ENCODE assay signal across 8 mouse cellular contexts in genomic region chr4:117096666-117097065, GRCm38 (mm10). TPM values are rescaled to one million over a fixed set of nuclear protein-coding genes. Genes with fewer than 3 reads are reported as not detected.
DNase-seq lines count a peak whose midpoint lies in the region; ATAC-seq and TF ChIP-seq lines count a peak whose summit lies in the region.

No protein-coding gene starts in this region.

- H3K36me3 ChIP-seq in forebrain, embryonic 14.5 days (ENCODE audit: control insufficient read depth, insufficient read depth, low read length), result no peaks in the 10 kb centered on the region
- H3K36me3 ChIP-seq in intestine, postnatal 0 days (ENCODE audit: control insufficient read depth, insufficient read depth), result no peaks in the 10 kb centered on the region
- 0 out of 2 replicates have a peak, but pooled peaks cover 6% of the 10 kb centered on the region for H3K36me3 ChIP-seq in neural tube, embryonic 13.5 days

- peak overlapping the region; percentile 75 for H3K9ac ChIP-seq in forebrain, embryonic 14.5 days (ENCODE audit: low read length)
- no peak overlapping the region for H3K9ac ChIP-seq in intestine, postnatal 0 days (ENCODE audit: low read depth, low read length)
- peak overlapping the region; percentile 79 for H3K9ac ChIP-seq in neural tube, embryonic 13.5 days

- H3K27ac ChIP-seq in forebrain, embryonic 14.5 days (ENCODE audit: low read depth, low read length), result no peak overlapping the region
- peak overlapping the region; percentile 15; the same call in 1 of the 2 replicates for H3K27ac ChIP-seq in intestine, postnatal 0 days (ENCODE audit: low read depth, low read length)
- 0 out of 2 replicates have a peak overlapping the region, but pooled peaks have one; percentile 40 for H3K27ac ChIP-seq in neural tube, embryonic 13.5 days (replicated peaks)

- peak; percentile 22 for DNase-seq in kidney, adult 9 months
- DNase-seq in kidney, postnatal 4 days, result no peak
- no peak for DNase-seq in forebrain, embryonic 14.5 days (ENCODE audit: low spot score)
- DNase-seq in thymus, adult 18-20 months, result no peak
- DNase-seq in layer of hippocampus, postnatal 36 days, result no peak
- DNase-seq in spleen, postnatal 14 days (ENCODE audit: low spot score in 2 of 2), result no peak

- ATAC-seq in forebrain, embryonic 14.5 days, result no peak
- ATAC-seq in intestine, postnatal 0 days, result no peak
- no peak; the same call in 1 of the 2 replicates for ATAC-seq in neural tube, embryonic 13.5 days (ENCODE audit: low read depth)

- H3K9me3 ChIP-seq in forebrain, embryonic 14.5 days (replicated peaks; ENCODE audit: control insufficient read depth, low read length), result no peaks in the 10 kb centered on the region
- H3K9me3 ChIP-seq in intestine, postnatal 0 days (ENCODE audit: control insufficient read depth), result no peaks in the 10 kb centered on the region
- no peaks in the 10 kb centered on the region for H3K9me3 ChIP-seq in neural tube, embryonic 13.5 days

- H3K4me3 ChIP-seq in forebrain, embryonic 14.5 days (ENCODE audit: low read depth, low read length), result peak overlapping the region; percentile 53
- peak overlapping the region; percentile 50 for H3K4me3 ChIP-seq in intestine, postnatal 0 days (ENCODE audit: low read depth, low read length)
- H3K4me3 ChIP-seq in neural tube, embryonic 13.5 days, result peak overlapping the region; percentile 72

- 14% methylated on average over 5 of the region's 5 CpGs for WGBS in forebrain, embryonic 14.5 days
- 16% methylated on average over 5 of the region's 5 CpGs for WGBS in intestine, postnatal 0 days
- WGBS in neural tube, embryonic 13.5 days, result 8% methylated on average over 5 of the region's 5 CpGs

- peaks cover 13% of the 10 kb centered on the region for H3K4me1 ChIP-seq in forebrain, embryonic 14.5 days (ENCODE audit: control insufficient read depth, insufficient read depth, low read length)
- no peaks in the 10 kb centered on the region; the same call in 1 of the 2 replicates for H3K4me1 ChIP-seq in intestine, postnatal 0 days (replicated peaks; ENCODE audit: control insufficient read depth, insufficient read depth, low read length)
- peaks cover 33% of the 10 kb centered on the region for H3K4me1 ChIP-seq in neural tube, embryonic 13.5 days (replicated peaks)

- H3K27me3 ChIP-seq in forebrain, embryonic 14.5 days (replicated peaks; ENCODE audit: control insufficient read depth, insufficient read depth, low read length), result peaks cover 7% of the 10 kb centered on the region; the same call in 1 of the 2 replicates
- no peaks in the 10 kb centered on the region; the same call in 1 of the 2 replicates for H3K27me3 ChIP-seq in intestine, postnatal 0 days (replicated peaks; ENCODE audit: control insufficient read depth, insufficient read depth, low read length)
- H3K27me3 ChIP-seq in neural tube, embryonic 13.5 days, result peaks cover 25% of the 10 kb centered on the region

- no peak for TF ChIP-seq CTCF in intestine, postnatal 0 days (IDR thresholded peaks at IDR 0.05; ENCODE audit: low read depth)

- peak overlapping the region; percentile 92 for H3K4me2 ChIP-seq in forebrain, embryonic 14.5 days (ENCODE audit: low read length)
- peak overlapping the region; percentile 68 for H3K4me2 ChIP-seq in intestine, postnatal 0 days (replicated peaks; ENCODE audit: low read depth)
- H3K4me2 ChIP-seq in neural tube, embryonic 13.5 days, result peak overlapping the region; percentile 86

RNA-seq across cellular contexts. Expression of gene Ptch2, which starts 0.8 kb away (rescaled TPM):
- 2.4 and 3.4 TPM in 2 replicates for polyA plus RNA-seq in forebrain, embryonic 14.5 days (2014; fragmentation: Nextera tagmentation; extraction: Ambion mirVana)
- polyA plus RNA-seq in intestine, postnatal 0 days (2015; fragmentation: Nextera tagmentation; extraction: Ambion mirVana), result 1.3 and 1.4 TPM in 2 replicates
- polyA plus RNA-seq in neural tube, embryonic 13.5 days (2015; fragmentation: Nextera tagmentation; extraction: Ambion mirVana), result 6.4 and 7.4 TPM in 2 replicates
- 1 to 10 TPM; 2.3 to 3.0 TPM for total RNA-seq in layer of hippocampus, postnatal 36 days (2021)

RNA-seq across cellular contexts. Expression of gene Btbd19, which starts 28.9 kb away (rescaled TPM):
- polyA plus RNA-seq in forebrain, embryonic 14.5 days (2014; fragmentation: Nextera tagmentation; extraction: Ambion mirVana), result 2.2 and 2.5 TPM in 2 replicates
- 2.9 and 3.5 TPM in 2 replicates for polyA plus RNA-seq in intestine, postnatal 0 days (2015; fragmentation: Nextera tagmentation; extraction: Ambion mirVana)
- 3.2 and 4.7 TPM in 2 replicates for polyA plus RNA-seq in neural tube, embryonic 13.5 days (2015; fragmentation: Nextera tagmentation; extraction: Ambion mirVana)
- 10 to 100 TPM; 11.6 to 13.4 TPM for total RNA-seq in layer of hippocampus, postnatal 36 days (2021)

RNA-seq across cellular contexts. Expression of gene Tctex1d4, which starts 29.9 kb away (rescaled TPM):
- polyA plus RNA-seq in forebrain, embryonic 14.5 days (2014; fragmentation: Nextera tagmentation; extraction: Ambion mirVana), result 0.25 and 0.32 TPM in 2 replicates
- polyA plus RNA-seq in intestine, postnatal 0 days (2015; fragmentation: Nextera tagmentation; extraction: Ambion mirVana), result 0.22 TPM in 2 replicates
- polyA plus RNA-seq in neural tube, embryonic 13.5 days (2015; fragmentation: Nextera tagmentation; extraction: Ambion mirVana), result not detected in 2 replicates
- total RNA-seq in layer of hippocampus, postnatal 36 days (2021), result not detected

RNA-seq across cellular contexts. Expression of gene Plk3, which starts 37.1 kb away (rescaled TPM):
- 7.0 and 7.1 TPM in 2 replicates for polyA plus RNA-seq in forebrain, embryonic 14.5 days (2014; fragmentation: Nextera tagmentation; extraction: Ambion mirVana)
- 5.3 and 7.0 TPM in 2 replicates for polyA plus RNA-seq in intestine, postnatal 0 days (2015; fragmentation: Nextera tagmentation; extraction: Ambion mirVana)
- 16.0 and 20.7 TPM in 2 replicates for polyA plus RNA-seq in neural tube, embryonic 13.5 days (2015; fragmentation: Nextera tagmentation; extraction: Ambion mirVana)
- 10 to 100 TPM in 1 of 2 experiments, 1 to 10 TPM in 1; 8.0 to 10.0 TPM for total RNA-seq in layer of hippocampus, postnatal 36 days (2021)

RNA-seq across cellular contexts. Expression of gene Rps8, which starts 59.4 kb away (rescaled TPM):
- 621 and 797 TPM in 2 replicates for polyA plus RNA-seq in forebrain, embryonic 14.5 days (2014; fragmentation: Nextera tagmentation; extraction: Ambion mirVana)
- polyA plus RNA-seq in intestine, postnatal 0 days (2015; fragmentation: Nextera tagmentation; extraction: Ambion mirVana), result 563 and 564 TPM in 2 replicates
- 493 and 532 TPM in 2 replicates for polyA plus RNA-seq in neural tube, embryonic 13.5 days (2015; fragmentation: Nextera tagmentation; extraction: Ambion mirVana)
- total RNA-seq in layer of hippocampus, postnatal 36 days (2021), result 100 to 1,000 TPM; 503 to 512 TPM
